Mouse (Mus musculus): ENCODE measurements at regions not wholly inside any gene's neighbourhood (a gene's known extent, or its start where the extent isn't known, plus 50 kb on each side); places are given as distances from the start of the nearest gene placed in this dataset.

- CTCF ChIA-PET, result interaction anchor here (0.9 kb wide), 1 partner anchor 13 kb away, joined by 3 read pairs; no protein-coding TSS in a partner anchor
- DNase-seq (ENCODE audit: low read depth, low spot score) (no peak), ATAC-seq (peak; percentile 47)
- no peaks in the 10 kb centered on the region for H3K27me3 ChIP-seq
- in situ Hi-C loops (cut with MboI; ENCODE audit: low pct_unique_long_range_greater_than_20kb), result no loop called here
- TF ChIP-seq CTCF (IDR thresholded peaks at IDR 0.05), result peak; percentile 74
- POLR2A ChIA-PET, result no interaction called here
These were observed 94.9 kb upstream of the St8sia4 start for GRCm38 (mm10) chr1:95762244-95762643.

GRCm38 (mm10) chr1:95754071-95754915 lies 86.9 kb upstream of the St8sia4 start:
- no peak for TF ChIP-seq CTCF (IDR thresholded peaks at IDR 0.05)
- ATAC-seq, result no peak
- CTCF ChIA-PET, result no interaction called here

GRCm38 (mm10) chr1:95753517-95753916 lies 86.1 kb upstream of the St8sia4 start:
- no peak for TF ChIP-seq CTCF (IDR thresholded peaks at IDR 0.05)
- CTCF ChIA-PET, result no interaction called here
- no peaks in the 10 kb centered on the region for H3K27me3 ChIP-seq
- DNase-seq (ENCODE audit: low read depth, low spot score) (no peak), ATAC-seq (no peak)
- in situ Hi-C loops (cut with MboI; ENCODE audit: low pct_unique_long_range_greater_than_20kb), result no loop called here
- POLR2A ChIA-PET, result no interaction called here

More at GRCm38 (mm10) chr1:95754071-95754915, 86.9 kb upstream of the St8sia4 start:
- in situ Hi-C loops (cut with MboI; ENCODE audit: low pct_unique_long_range_greater_than_20kb), result no loop called here
- POLR2A ChIA-PET, result no interaction called here
- no peak for DNase-seq (ENCODE audit: low read depth, low spot score)
- no peaks in the 10 kb centered on the region for H3K27me3 ChIP-seq

- in situ Hi-C loops (cut with MboI; ENCODE audit: low pct_unique_long_range_greater_than_20kb), result no loop called here
- H3K27me3 ChIP-seq, result no peaks in the 10 kb centered on the region
- ATAC-seq, result no peak
- CTCF ChIA-PET, result interaction anchor here (1.5 kb wide), 1 partner anchor 13 kb away, joined by 3 read pairs; no protein-coding TSS in a partner anchor
- TF ChIP-seq CTCF (IDR thresholded peaks at IDR 0.05), result no peak
- POLR2A ChIA-PET, result no interaction called here
- DNase-seq (ENCODE audit: low read depth, low spot score), result no peak
These were observed 81.6 kb upstream of the St8sia4 start for GRCm38 (mm10) chr1:95748940-95749339.

- ChIA-PET CTCF (no interaction called here), POLR2A (no interaction called here)
- no peak for DNase-seq (ENCODE audit: low read depth, low spot score)
- no peaks in the 10 kb centered on the region for H3K27me3 ChIP-seq
- no peak for TF ChIP-seq CTCF (IDR thresholded peaks at IDR 0.05)
- ATAC-seq, result no peak
- in situ Hi-C loops (cut with MboI; ENCODE audit: low pct_unique_long_range_greater_than_20kb), result no loop called here
These were observed 79.9 kb upstream of the St8sia4 start for GRCm38 (mm10) chr1:95747287-95747686.

DNA sequence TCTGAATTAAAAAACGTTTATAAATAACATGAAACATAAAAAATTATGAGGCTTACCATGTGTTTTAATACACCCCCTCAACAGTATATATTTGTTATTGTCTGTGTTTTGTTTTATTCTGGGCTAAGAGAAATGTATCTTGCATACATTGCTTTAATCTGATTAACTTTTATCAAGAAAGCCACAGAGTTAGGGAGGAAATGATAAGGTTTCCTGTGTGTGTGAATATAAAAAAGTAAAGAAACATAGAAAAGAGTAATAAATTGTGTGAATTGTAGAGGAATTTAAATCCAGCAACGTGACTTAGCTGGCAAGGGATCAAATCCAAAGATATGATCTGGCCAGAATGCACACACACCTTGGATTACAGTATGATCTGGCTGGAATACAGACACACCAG lies 77.1 kb upstream of the St8sia4 start:
- DNase-seq (ENCODE audit: low read depth, low spot score) (no peak), ATAC-seq (no peak)
- ChIA-PET CTCF (no interaction called here), POLR2A (no interaction called here)
- TF ChIP-seq CTCF (IDR thresholded peaks at IDR 0.05), result no peak
- in situ Hi-C loops (cut with MboI; ENCODE audit: low pct_unique_long_range_greater_than_20kb), result no loop called here
- H3K27me3 ChIP-seq, result no peaks in the 10 kb centered on the region

DNA sequence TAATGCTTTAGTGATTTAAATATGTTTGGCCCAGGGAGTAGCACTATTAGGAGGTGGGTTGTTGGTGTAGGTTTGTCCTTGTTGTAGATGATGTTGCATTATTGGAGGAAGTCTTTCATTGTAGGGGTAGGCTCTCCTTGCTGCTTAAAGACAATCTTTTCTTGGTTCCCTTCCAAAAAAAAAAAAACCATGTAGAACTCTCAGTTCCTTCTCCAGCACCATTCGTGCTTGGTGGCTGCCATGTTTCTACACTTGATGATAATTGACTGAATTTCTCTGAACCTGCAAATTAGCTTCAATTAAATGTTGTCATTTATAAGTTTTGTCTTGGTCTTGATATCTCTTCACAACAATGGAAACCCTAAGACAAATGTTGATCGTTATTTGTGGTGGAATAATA lies 76.0 kb upstream of the St8sia4 start:
- H3K27me3 ChIP-seq, result no peaks in the 10 kb centered on the region
- no peak for ATAC-seq
- ChIA-PET POLR2A (no interaction called here), CTCF (no interaction called here)
- no peak for DNase-seq (ENCODE audit: low read depth, low spot score)
- in situ Hi-C loops (cut with MboI; ENCODE audit: low pct_unique_long_range_greater_than_20kb), result no loop called here
- no peak for TF ChIP-seq CTCF (IDR thresholded peaks at IDR 0.05)

- in situ Hi-C loops (cut with MboI; ENCODE audit: low pct_unique_long_range_greater_than_20kb), result no loop called here
- ATAC-seq, result no peak
- CTCF ChIA-PET, result no interaction called here
These were observed 52.1 kb upstream of the St8sia4 start for GRCm38 (mm10) chr1:95719449-95719848.

GRCm38 (mm10) chr1:95718794-95719193 lies 51.4 kb upstream of the St8sia4 start:
- no peak for ATAC-seq
- no peak for TF ChIP-seq CTCF (IDR thresholded peaks at IDR 0.05)
- no peak for DNase-seq (ENCODE audit: low read depth, low spot score)
- ChIA-PET CTCF (no interaction called here), POLR2A (no interaction called here)
- H3K27me3 ChIP-seq, result no peaks in the 10 kb centered on the region
- in situ Hi-C loops (cut with MboI; ENCODE audit: low pct_unique_long_range_greater_than_20kb), result no loop called here

More at GRCm38 (mm10) chr1:95719449-95719848, 52.1 kb upstream of the St8sia4 start:
- DNase-seq (ENCODE audit: low read depth, low spot score), result no peak
- POLR2A ChIA-PET, result no interaction called here
- H3K27me3 ChIP-seq, result no peaks in the 10 kb centered on the region
- TF ChIP-seq CTCF (IDR thresholded peaks at IDR 0.05), result no peak

All from Patski (cell line).